Mouse (Mus musculus) bone marrow macrophage, adult 2 months (primary cell): ENCODE results near the gene Macf1.

Experiments used
- CTCF ChIP-seq: IDR thresholded peaks from 2 replicates; pipeline ENCODE4 v1.5.1; 2012; ENCODE audit warnings: low read depth, mild to moderate bottlenecking, low read length, moderate library complexity
- POLR2A ChIP-seq: IDR thresholded peaks from 2 replicates; pipeline ENCODE4 v1.6.1; 2012; ENCODE audit warnings: mild to moderate bottlenecking, low read depth, low read length, borderline replicate concordance

DNA sequence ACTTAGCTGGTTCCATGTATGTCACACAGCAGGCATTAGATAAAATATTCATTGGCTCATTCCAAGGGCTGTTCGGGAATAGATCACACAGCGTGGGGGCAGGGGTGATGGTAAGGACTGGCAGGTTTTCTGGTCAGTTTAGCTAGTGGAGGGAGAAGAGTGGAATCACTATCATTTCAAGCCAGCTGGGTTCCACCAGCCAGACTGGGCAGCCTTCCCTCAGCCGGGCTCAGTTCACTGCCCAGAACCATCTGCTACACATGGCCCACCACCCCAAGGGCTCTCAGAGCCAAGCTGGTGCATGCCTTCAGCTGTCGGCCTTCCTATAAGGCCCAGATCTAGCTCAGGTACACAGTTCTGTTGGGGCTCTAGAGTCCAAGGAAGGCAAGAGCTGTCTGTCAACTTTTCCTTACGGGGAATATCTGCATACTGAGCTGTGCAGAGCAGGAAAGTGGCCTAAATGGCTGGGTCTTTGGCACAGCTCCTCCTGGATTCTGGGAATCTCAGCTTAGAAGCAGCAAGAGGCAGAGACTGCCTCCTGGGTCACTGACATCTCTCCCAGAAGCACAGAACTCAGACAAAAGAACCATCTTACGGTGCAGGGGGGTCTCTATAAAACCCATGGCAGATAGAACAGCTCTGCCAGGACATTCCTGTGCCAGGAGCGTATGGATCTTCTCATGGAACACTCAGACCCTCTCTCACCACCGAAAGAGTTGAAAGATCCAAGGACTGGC is 1.5 kb upstream of the Macf1 start:
- TF ChIP-seq POLR2A: no peak
- TF ChIP-seq CTCF: no peak
